Mouse (Mus musculus) midbrain, embryonic 14.5 days (tissue): ENCODE measurements around the gene 1190007I07Rik. TPM values are rescaled to one million over a fixed set of nuclear protein-coding genes. Genes with fewer than 3 reads are reported as not detected.
"Not testable (repeated sequence)": the region's sequence is repeated elsewhere in the genome, so short reads cannot be mapped to it uniquely, and the experiment has no call there.

Experiments used
- ATAC-seq: fragments of 200-750 bp; cut with Nextera tagmentation; 2 replicates; pipeline ENCODE4 v1.8.0; 2017; ENCODE audit warnings: moderate number of reproducible peaks, moderate library complexity; ENCODE audit not compliant: low FRiP score, low TSS enrichment
- DNase-seq: peaks from one replicate; pipeline ENCODE4 v3.0.0-alpha.2; 2015
- H3K27ac ChIP-seq: fragments of 300-500 bp; sonication (generic); replicated peaks from 2 replicates; pipeline ENCODE4 v1.5.1; 2014; ENCODE audit warnings: mild to moderate bottlenecking, low read depth, low read length, moderate library complexity
- H3K27me3 ChIP-seq: fragments of 300-500 bp; sonication (generic); 2 replicates; pipeline ENCODE4 v1.6.1; 2014; ENCODE audit warnings: low read length, control low read depth, mixed read lengths; ENCODE audit not compliant: control insufficient read depth, insufficient read depth
- H3K36me3 ChIP-seq: fragments of 300-500 bp; sonication (generic); 2 replicates; pipeline ENCODE4 v1.6.1; 2014; ENCODE audit warnings: low read length, control low read depth; ENCODE audit not compliant: control insufficient read depth, insufficient read depth
- H3K4me1 ChIP-seq: fragments of 300-500 bp; sonication (generic); 2 replicates; pipeline ENCODE4 v1.6.1; 2014; ENCODE audit warnings: mild to moderate bottlenecking, antibody characterized with exemption, low read length, control low read depth; ENCODE audit not compliant: control insufficient read depth, insufficient read depth
- H3K4me2 ChIP-seq: fragments of 300-500 bp; sonication (generic); 2 replicates; pipeline ENCODE4 v1.6.1; 2014; ENCODE audit warnings: mild to moderate bottlenecking, low read length, moderate library complexity
- H3K4me3 ChIP-seq: fragments of 300-500 bp; sonication (generic); replicated peaks from 2 replicates; pipeline ENCODE4 v1.5.1; 2014; ENCODE audit warnings: low read depth, low read length
- H3K9ac ChIP-seq: fragments of 300-500 bp; sonication (generic); replicated peaks from 2 replicates; pipeline ENCODE4 v1.6.1; 2014; ENCODE audit warnings: mild to moderate bottlenecking, low read length, moderate library complexity
- H3K9me3 ChIP-seq: fragments of 300-500 bp; sonication (generic); 2 replicates; pipeline ENCODE4 v1.6.1; 2016; ENCODE audit warnings: low read length, control low read depth, mixed read lengths; ENCODE audit not compliant: control insufficient read depth
- WGBS: fragments of 180-500 bp; shearing (Covaris S2); extraction: QIAGEN DNeasy Blood & Tissue Kit; methylation state at CpG from one replicate; pipeline ENCODE4 v1.1.7; 2014; 5-methylcytosine and 5-hydroxymethylcytosine counted together
- polyA plus RNA-seq: library from polyadenylated mRNA; unstranded; fragments of >200 nt; fragmentation: Nextera tagmentation; extraction: Ambion mirVana; gene quantifications from 2 replicates; pipeline ENCODE4 v1.2.1, GENCODE M21; 2014

The 1190007I07Rik gene
- polyA plus RNA-seq, 1 experiment from 2014 or later, result 39.9 TPM

GRCm38 (mm10) chr10:82632496-82633280 is 9.7 kb upstream of the 1190007I07Rik start:
- Histone ChIP-seq H3K27me3 (no peaks in the 10 kb centered on the region), H3K9ac (no peak overlapping the region), H3K9me3 (no peaks in the 10 kb centered on the region), H3K27ac (no peak overlapping the region), H3K4me3 (no peak overlapping the region), H3K4me2 (no peak overlapping the region), H3K36me3 (peaks cover 16% of the 10 kb centered on the region), H3K4me1 (peaks cover 15% of the 10 kb centered on the region)
- no peak for ATAC-seq
- DNase-seq, result no peak
- 97% methylated on average over 12 of the region's 12 CpGs for WGBS

- Histone ChIP-seq H3K4me1 (peaks cover 15% of the 10 kb centered on the region), H3K27me3 (no peaks in the 10 kb centered on the region), H3K4me3 (peak overlapping the region; percentile 69), H3K9ac (peak overlapping the region; percentile 84; the same call in 1 of the 2 replicates), H3K36me3 (peaks cover 6% of the 10 kb centered on the region; the same call in 1 of the 2 replicates), H3K4me2 (peak overlapping the region; percentile 85), H3K27ac (no peak overlapping the region), H3K9me3 (no peaks in the 10 kb centered on the region)
- no peak for ATAC-seq
- no peak for DNase-seq
- WGBS, result 80% methylated on average over 7 of the region's 7 CpGs
Measured at GRCm38 (mm10) chr10:82631133-82631532, 8.1 kb upstream of the 1190007I07Rik start.

GRCm38 (mm10) chr10:82630497-82630896 is 7.5 kb upstream of the 1190007I07Rik start:
- no peak for ATAC-seq
- no peaks in the 10 kb centered on the region for H3K27me3 ChIP-seq
- 18% methylated on average over 7 of the region's 7 CpGs for WGBS
- H3K27ac ChIP-seq, result no peak overlapping the region
- H3K9me3 ChIP-seq, result no peaks in the 10 kb centered on the region
- peaks cover 6% of the 10 kb centered on the region; the same call in 1 of the 2 replicates for H3K36me3 ChIP-seq
- H3K9ac ChIP-seq, result peak overlapping the region; percentile 84
- H3K4me1 ChIP-seq, result peaks cover 15% of the 10 kb centered on the region
- H3K4me3 ChIP-seq, result peak overlapping the region; percentile 69
- DNase-seq, result no peak
- peak overlapping the region; percentile 85 for H3K4me2 ChIP-seq

GRCm38 (mm10) chr10:82629586-82630255 is 6.7 kb upstream of the 1190007I07Rik start, which contains the start of gene Tdg:
Gene Tdg, plus strand, starts transcription at chr10:82629828.
- DNase-seq (peak; percentile 98), ATAC-seq (peak; percentile 96)
- not testable (repeated sequence) for H3K27me3 ChIP-seq, H3K36me3 ChIP-seq, H3K9me3 ChIP-seq
- peak within 1 kb of the TSS; percentile 69 for H3K4me3 ChIP-seq
- peak within 1 kb of the TSS; percentile 84 for H3K9ac ChIP-seq
- H3K27ac ChIP-seq, result peak within 1 kb of the TSS; percentile 92
- under 1% methylated on average over 69 of the region's 78 CpGs for WGBS
- H3K4me2 ChIP-seq, result peak within 1 kb of the TSS; percentile 95
- H3K4me1 ChIP-seq, result peaks cover 15% of the 10 kb centered on the region

GRCm38 (mm10) chr10:82629111-82629585 is 6.1 kb upstream of the 1190007I07Rik start:
- H3K27me3 ChIP-seq, result no peaks in the 10 kb centered on the region
- WGBS, result 3% methylated on average over 11 of the region's 11 CpGs

GRCm38 (mm10) chr10:82623553-82623932 is 515 bp upstream of the 1190007I07Rik start:
- Histone ChIP-seq H3K27ac (peak overlapping the region; percentile 90), H3K4me2 (peak overlapping the region; percentile 59), H3K4me3 (peak overlapping the region; percentile 62), H3K9ac (peak overlapping the region; percentile 75)
- not testable (repeated sequence) for H3K4me1 ChIP-seq, H3K9me3 ChIP-seq, H3K36me3 ChIP-seq, DNase-seq, H3K27me3 ChIP-seq
- ATAC-seq, result peak; percentile 29; the same call in 1 of the 2 replicates
- 4% methylated on average over 2 of the region's 2 CpGs for WGBS

More at GRCm38 (mm10) chr10:82629111-82629585, 6.1 kb upstream of the 1190007I07Rik start:
- no peaks in the 10 kb centered on the region for H3K9me3 ChIP-seq
- DNase-seq (peak; percentile 45), ATAC-seq (peak; percentile 59)
- H3K4me1 ChIP-seq, result peaks cover 15% of the 10 kb centered on the region
- H3K4me3 ChIP-seq, result peak overlapping the region; percentile 69
- peak overlapping the region; percentile 95 for H3K4me2 ChIP-seq
- H3K27ac ChIP-seq, result peak overlapping the region; percentile 92
- H3K36me3 ChIP-seq, result peaks cover 6% of the 10 kb centered on the region; the same call in 1 of the 2 replicates
- peak overlapping the region; percentile 84 for H3K9ac ChIP-seq

- Histone ChIP-seq H3K9ac (peak overlapping the region; percentile 75), H3K27me3 (no peaks in the 10 kb centered on the region), H3K36me3 (0 out of 2 replicates have a peak, but pooled peaks cover 5% of the 10 kb centered on the region), H3K4me2 (peak overlapping the region; percentile 59), H3K4me1 (peaks cover 4% of the 10 kb centered on the region), H3K4me3 (peak overlapping the region; percentile 62), H3K9me3 (no peaks in the 10 kb centered on the region), H3K27ac (no peak overlapping the region)
- ATAC-seq (no peak; the same call in 1 of the 2 replicates), DNase-seq (no peak)
- WGBS, result 33% methylated on average over 9 of the region's 9 CpGs
Measured at GRCm38 (mm10) chr10:82622235-82622634, 793 bp downstream of the 1190007I07Rik start.

- WGBS, result 71% methylated on average over 4 of the region's 4 CpGs
- not testable (repeated sequence) for H3K4me3 ChIP-seq, H3K4me2 ChIP-seq, H3K9me3 ChIP-seq, H3K9ac ChIP-seq, H3K36me3 ChIP-seq, ATAC-seq, H3K27me3 ChIP-seq, H3K27ac ChIP-seq, H3K4me1 ChIP-seq, DNase-seq
Measured at GRCm38 (mm10) chr10:82594421-82594820, 28.6 kb downstream of the 1190007I07Rik start.
